Mouse (Mus musculus) forebrain, postnatal 0 days (tissue): ENCODE data around the gene Pter. TPM values are rescaled to one million over a fixed set of nuclear protein-coding genes. Genes with fewer than 3 reads are reported as not detected.

ENCODE experiments used
- ATAC-seq: fragments of 200-750 bp; cut with Nextera tagmentation; 2 replicates; pipeline ENCODE4 v1.8.0; 2017; ENCODE audit warnings: mild to moderate bottlenecking, moderate library complexity
- DNase-seq: peaks from one replicate; pipeline ENCODE4 v3.0.0-alpha.2; 2015
- H3K27ac ChIP-seq: fragments of 300-500 bp; sonication (generic); 2 replicates; pipeline ENCODE4 v1.5.1; 2014; ENCODE audit warnings: low read depth, mild to moderate bottlenecking, antibody characterized with exemption, low read length, moderate library complexity, mixed read lengths
- H3K27me3 ChIP-seq: fragments of 300-500 bp; sonication (generic); 2 replicates; pipeline ENCODE4 v1.6.1; 2014; ENCODE audit warnings: mild to moderate bottlenecking, low read length, mixed read lengths; ENCODE audit not compliant: insufficient read depth
- H3K36me3 ChIP-seq: fragments of 300-500 bp; sonication (generic); 2 replicates; pipeline ENCODE4 v1.6.1; 2014; ENCODE audit warnings: mild to moderate bottlenecking, moderate library complexity; ENCODE audit not compliant: insufficient read depth
- H3K4me1 ChIP-seq: fragments of 300-500 bp; sonication (generic); 2 replicates; pipeline ENCODE4 v1.6.1; 2014; ENCODE audit warnings: antibody characterized with exemption; ENCODE audit not compliant: insufficient read depth
- H3K4me2 ChIP-seq: fragments of 300-500 bp; sonication (generic); 2 replicates; pipeline ENCODE4 v1.6.1; 2014; ENCODE audit warnings: low read depth, mild to moderate bottlenecking, moderate library complexity
- H3K4me3 ChIP-seq: fragments of 300-500 bp; sonication (generic); 2 replicates; pipeline ENCODE4 v1.5.1; 2014; ENCODE audit warnings: low read depth, low read length, mixed read lengths
- H3K9ac ChIP-seq: fragments of 300-500 bp; sonication (generic); 2 replicates; pipeline ENCODE4 v1.6.1; 2014; ENCODE audit warnings: mild to moderate bottlenecking
- H3K9me3 ChIP-seq: fragments of 300-500 bp; sonication (generic); 2 replicates; pipeline ENCODE4 v1.6.1; 2016; ENCODE audit warnings: low read length
- CTCF ChIP-seq: sonication (generic); IDR thresholded peaks from 2 replicates; pipeline ENCODE4 v1.5.1; 2016; ENCODE audit warnings: antibody characterized with exemption, control low read depth, low read depth
- WGBS: fragments of 180-500 bp; shearing (Covaris S2); extraction: QIAGEN DNeasy Blood & Tissue Kit; methylation state at CpG from one replicate; pipeline ENCODE4 v1.1.7; 2014; 5-methylcytosine and 5-hydroxymethylcytosine counted together
- polyA plus RNA-seq: library from polyadenylated mRNA; unstranded; fragments of >200 nt; fragmentation: Nextera tagmentation; extraction: Ambion mirVana; gene quantifications from 2 replicates; pipeline ENCODE4 v1.2.1, GENCODE M21; 2015
- total RNA-seq: library from RNA; depleted of rRNA; stranded (reverse); fragments of >200 nt; gene quantifications from 2 replicates; pipeline ENCODE4 v1.2.3, GENCODE M21; 2014; rRNA removed

Gene Pter
- total RNA-seq (3.6 and 4.6 TPM in 2 replicates), polyA plus RNA-seq (3.8 and 5.4 TPM in 2 replicates)

DNA sequence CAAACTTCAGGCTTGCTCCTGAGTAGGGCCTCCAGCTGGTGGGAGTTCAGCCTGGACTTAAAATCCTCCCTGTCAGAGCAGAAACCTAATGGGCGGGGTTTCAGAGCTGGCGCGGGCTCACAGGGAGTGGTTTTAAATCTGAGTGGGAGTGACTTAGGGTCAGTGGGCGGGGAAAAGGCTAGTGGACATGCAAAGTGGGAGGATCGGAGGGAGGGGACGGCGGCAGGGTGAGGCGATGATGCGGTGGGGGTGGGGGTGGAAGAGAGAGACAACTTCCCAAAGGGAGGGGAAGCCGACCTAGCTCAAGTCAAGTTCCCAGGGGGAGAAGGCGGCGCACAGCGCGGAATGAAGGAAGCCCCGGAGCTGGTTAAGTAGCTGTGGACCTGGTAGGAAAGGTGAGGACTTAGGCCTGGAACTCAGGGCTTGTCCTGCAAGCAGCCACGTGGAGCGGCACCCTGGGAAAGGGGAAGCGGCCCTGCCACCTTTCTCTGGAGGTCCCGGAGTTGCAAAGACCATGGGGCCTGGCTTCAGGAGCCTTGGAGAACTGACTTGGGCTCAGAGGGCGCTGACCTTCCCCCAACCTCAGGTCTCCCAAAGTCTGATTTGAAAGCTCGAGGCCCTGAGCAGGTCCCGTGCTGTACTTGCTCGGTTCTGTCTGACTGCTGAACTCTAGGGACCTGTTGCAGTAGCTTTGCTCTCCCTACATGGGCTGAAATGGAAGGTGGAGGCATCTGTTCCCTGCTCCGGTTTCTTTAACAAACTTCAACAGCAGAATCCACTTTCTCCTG lies at the start of gene Pter:
Gene Pter, plus strand, starts transcription at position 238 of the 788 bp plus-strand sequence.
- no peak for TF ChIP-seq CTCF
- H3K27me3 ChIP-seq: no peaks in the 10 kb centered on the region
- H3K4me2 ChIP-seq: peak within 1 kb of the TSS; percentile 55
- ATAC-seq (peak; percentile 90), DNase-seq (peak; percentile 71)
- no peaks in the 10 kb centered on the region for H3K9me3 ChIP-seq
- WGBS: 1% methylated on average over 24 of the region's 24 CpGs
- H3K9ac ChIP-seq: peak within 1 kb of the TSS; percentile 18; the same call in 1 of the 2 replicates
- H3K4me3 ChIP-seq: peak within 1 kb of the TSS; percentile 33
- H3K4me1 ChIP-seq: no peaks in the 10 kb centered on the region
- H3K27ac ChIP-seq: no peak within 1 kb of the TSS
- no peaks in the 10 kb centered on the region for H3K36me3 ChIP-seq

DNA sequence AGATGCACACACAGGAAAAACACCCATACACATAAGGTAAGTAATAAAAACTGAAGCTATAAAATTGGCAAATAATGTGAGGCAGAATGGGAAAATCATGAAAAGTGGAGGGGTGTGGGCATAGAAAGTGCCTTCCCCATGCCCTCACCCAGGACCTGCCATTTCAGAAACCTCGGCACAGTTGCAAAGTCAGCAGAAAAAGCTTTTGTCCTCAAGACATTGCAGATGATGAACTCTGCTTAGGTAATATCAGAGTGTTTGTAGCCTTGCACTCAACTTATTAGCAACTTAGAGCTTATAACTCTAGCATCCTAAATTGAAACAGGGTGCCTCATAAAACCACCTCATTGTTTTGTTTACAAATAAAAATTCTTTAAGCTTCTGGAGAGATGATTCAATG lies 49.6 kb upstream of the Pter start:
- Histone ChIP-seq H3K9me3 (no peaks in the 10 kb centered on the region), H3K4me3 (no peak overlapping the region), H3K27me3 (no peaks in the 10 kb centered on the region), H3K4me1 (no peaks in the 10 kb centered on the region), H3K9ac (no peak overlapping the region), H3K36me3 (no peaks in the 10 kb centered on the region), H3K4me2 (no peak overlapping the region), H3K27ac (no peak overlapping the region)
- no peak for DNase-seq
- TF ChIP-seq CTCF: no peak
- WGBS: 66% methylated on average over 1 of the region's 1 CpGs
- no peak for ATAC-seq

DNA sequence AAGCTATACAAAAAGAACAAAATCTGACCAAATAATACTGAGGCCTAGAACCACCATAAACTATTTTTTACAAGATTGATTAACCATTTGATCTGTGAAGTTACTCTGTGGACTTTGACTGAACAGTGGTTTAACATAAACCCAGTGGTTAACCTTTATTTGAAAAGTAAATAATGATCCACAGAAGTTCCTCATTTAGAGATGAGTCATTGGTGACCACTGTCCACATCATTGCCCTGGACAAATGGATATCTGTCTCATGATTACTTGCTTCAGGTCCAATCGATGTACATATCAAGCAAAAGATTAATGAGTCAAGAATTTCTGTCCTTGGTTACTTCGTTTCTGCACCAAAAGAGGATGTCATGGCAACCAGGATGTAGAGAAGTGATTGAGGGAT lies 44.3 kb upstream of the Pter start:
- Histone ChIP-seq H3K4me3 (no peak overlapping the region), H3K27ac (no peak overlapping the region), H3K36me3 (no peaks in the 10 kb centered on the region), H3K4me2 (no peak overlapping the region), H3K9ac (no peak overlapping the region), H3K9me3 (no peaks in the 10 kb centered on the region), H3K4me1 (no peaks in the 10 kb centered on the region), H3K27me3 (no peaks in the 10 kb centered on the region)
- no peak for TF ChIP-seq CTCF
- ATAC-seq: no peak
- no peak for DNase-seq
- WGBS: 73% methylated on average over 2 of the region's 2 CpGs

DNA sequence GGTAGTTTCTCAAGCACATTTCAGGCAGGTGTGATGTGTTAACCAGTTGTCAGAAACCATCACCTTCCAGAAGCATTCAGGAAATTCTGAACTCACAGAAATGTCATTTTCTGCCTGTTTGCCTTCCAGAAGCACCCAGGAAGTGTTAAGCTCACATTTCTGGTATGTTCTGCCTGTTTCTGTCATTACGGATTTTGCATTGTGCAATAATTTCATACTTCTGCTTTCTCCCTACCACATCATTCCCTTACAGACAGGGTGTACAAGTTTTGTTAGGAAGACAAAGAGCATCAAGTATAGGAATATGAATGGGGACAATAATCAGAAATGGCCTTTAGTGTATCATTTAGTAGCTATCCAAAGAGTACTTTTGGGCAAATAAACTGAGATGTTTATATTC lies 42.8 kb upstream of the Pter start:
- Histone ChIP-seq H3K9ac (no peak overlapping the region), H3K27me3 (no peaks in the 10 kb centered on the region), H3K4me1 (no peaks in the 10 kb centered on the region), H3K4me3 (no peak overlapping the region), H3K4me2 (no peak overlapping the region), H3K9me3 (no peaks in the 10 kb centered on the region), H3K36me3 (no peaks in the 10 kb centered on the region), H3K27ac (no peak overlapping the region)
- no peak for TF ChIP-seq CTCF
- DNase-seq (no peak), ATAC-seq (no peak)
- 97% methylated on average over 1 of the region's 1 CpGs for WGBS

DNA sequence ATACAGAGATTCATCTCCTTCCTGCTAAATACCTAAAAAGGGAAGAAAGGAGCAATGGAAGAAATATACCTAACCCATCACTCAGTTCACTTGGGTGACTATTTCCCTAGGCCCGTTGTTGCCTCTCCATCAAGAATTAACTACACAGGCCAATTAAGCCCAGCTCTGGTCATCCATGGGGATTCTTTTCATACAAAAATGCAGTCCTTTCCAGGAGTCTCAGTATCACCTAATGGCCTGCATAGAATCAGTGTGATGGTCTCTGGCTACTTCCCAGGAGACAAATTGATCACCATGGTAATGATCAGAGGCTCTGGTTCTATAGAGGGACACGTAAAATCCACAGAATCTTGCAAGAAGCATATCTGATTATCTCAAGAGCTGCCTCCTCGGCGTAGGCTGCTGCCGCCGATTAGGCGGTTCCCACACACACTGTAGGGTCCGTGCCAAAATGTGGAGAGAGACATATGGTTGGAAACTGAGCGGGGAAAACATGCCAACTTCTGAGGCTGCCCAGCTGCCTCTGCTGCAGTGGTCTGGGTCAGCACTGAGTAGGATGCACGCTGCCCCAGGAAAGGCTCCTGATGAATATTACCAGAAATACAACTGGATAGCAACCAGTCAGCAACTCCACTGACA lies 40.4 kb upstream of the Pter start:
- Histone ChIP-seq H3K27ac (no peak overlapping the region), H3K27me3 (no peaks in the 10 kb centered on the region), H3K36me3 (no peaks in the 10 kb centered on the region), H3K4me2 (peak overlapping the region; percentile 14; the same call in 1 of the 2 replicates), H3K4me3 (no peak overlapping the region), H3K4me1 (no peaks in the 10 kb centered on the region), H3K9me3 (no peaks in the 10 kb centered on the region), H3K9ac (no peak overlapping the region)
- DNase-seq (peak; percentile 75), ATAC-seq (peak; percentile 91)
- no peak for TF ChIP-seq CTCF
- WGBS: 32% methylated on average over 10 of the region's 10 CpGs

DNA sequence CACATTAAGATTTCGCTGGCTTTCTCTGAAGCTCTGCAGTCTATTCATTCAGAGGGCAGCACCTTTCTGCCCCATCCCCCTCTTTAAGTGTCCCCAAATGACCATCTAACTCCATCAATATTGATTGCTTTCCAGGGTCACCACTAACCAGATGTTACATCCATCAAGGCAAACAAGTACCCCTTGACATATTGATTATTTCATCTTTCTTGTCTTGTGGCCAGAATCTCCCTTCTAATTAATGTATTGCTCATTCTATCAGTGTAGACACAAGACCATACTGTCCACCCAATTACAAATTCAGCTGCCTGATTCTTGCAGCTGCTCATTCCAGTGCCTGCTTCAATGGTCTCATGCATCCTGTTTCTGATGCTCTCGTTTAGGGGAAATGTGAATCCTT lies 36.8 kb upstream of the Pter start:
- ATAC-seq (0 out of 2 replicates have a peak, but pooled peaks have one; percentile 48), DNase-seq (no peak)
- no peak overlapping the region for H3K4me3 ChIP-seq
- H3K4me1 ChIP-seq: no peaks in the 10 kb centered on the region
- H3K9ac ChIP-seq: no peak overlapping the region
- no peak overlapping the region for H3K4me2 ChIP-seq
- no peaks in the 10 kb centered on the region for H3K36me3 ChIP-seq
- no peaks in the 10 kb centered on the region for H3K27me3 ChIP-seq
- WGBS: 42% methylated on average over 2 of the region's 2 CpGs
- H3K27ac ChIP-seq: no peak overlapping the region
- no peaks in the 10 kb centered on the region for H3K9me3 ChIP-seq
- no peak for TF ChIP-seq CTCF

DNA sequence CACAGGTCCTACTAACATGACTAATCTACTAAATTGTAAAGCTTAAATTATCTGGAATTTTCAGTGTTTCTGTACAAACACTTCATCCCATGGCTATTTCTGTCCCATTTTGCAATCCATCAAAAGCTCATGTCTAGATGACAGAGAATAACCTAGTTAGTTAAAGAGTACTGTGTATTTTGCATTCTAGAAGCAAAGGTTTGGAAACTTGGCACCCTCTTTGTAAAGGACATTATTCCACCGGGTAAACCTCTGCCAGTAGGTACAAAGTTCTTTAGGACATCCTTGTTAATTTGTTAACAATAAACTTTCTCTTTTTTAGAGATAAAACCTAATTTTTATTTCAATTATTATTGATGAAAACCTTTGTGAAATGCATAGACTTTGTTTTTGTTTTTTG lies 18.1 kb upstream of the Pter start:
- no peak for DNase-seq
- 86% methylated on average over 1 of the region's 1 CpGs for WGBS
- no peaks in the 10 kb centered on the region for H3K36me3 ChIP-seq

More for the DNA sequence above, 18.1 kb upstream of the Pter start:
- Histone ChIP-seq H3K4me1 (no peaks in the 10 kb centered on the region), H3K27ac (no peak overlapping the region), H3K9me3 (no peaks in the 10 kb centered on the region), H3K4me2 (no peak overlapping the region), H3K4me3 (no peak overlapping the region), H3K9ac (no peak overlapping the region), H3K27me3 (no peaks in the 10 kb centered on the region)
- TF ChIP-seq CTCF: no peak
- no peak for ATAC-seq
